Mouse (Mus musculus) limb, embryonic 11.5 days (tissue): ENCODE measurements around the gene Arnt. TPM values are rescaled to one million over a fixed set of nuclear protein-coding genes. Genes with fewer than 3 reads are reported as not detected.

Experiments used
- ATAC-seq: fragments of 200-750 bp; cut with Nextera tagmentation; 2 replicates; pipeline ENCODE4 v1.8.0; 2017; ENCODE audit warnings: low read depth; ENCODE audit not compliant: insufficient number of reproducible peaks, low FRiP score, low TSS enrichment
- DNase-seq: peaks from one replicate; pipeline ENCODE4 v3.0.0-alpha.2; 2015; ENCODE audit warnings: low spot score
- H3K27ac ChIP-seq: fragments of 300-500 bp; sonication (generic); replicated peaks from 2 replicates; pipeline ENCODE4 v1.5.1; 2014; ENCODE audit warnings: low read depth, mild to moderate bottlenecking, low read length
- H3K27me3 ChIP-seq: fragments of 300-500 bp; sonication (generic); 2 replicates; pipeline ENCODE4 v1.6.1; 2014; ENCODE audit warnings: mild to moderate bottlenecking, low read length, mixed read lengths; ENCODE audit not compliant: control insufficient read depth, insufficient read depth
- H3K36me3 ChIP-seq: fragments of 300-500 bp; sonication (generic); 2 replicates; pipeline ENCODE4 v1.6.1; 2014; ENCODE audit warnings: mild to moderate bottlenecking, low read length, moderate library complexity, mixed read lengths; ENCODE audit not compliant: control insufficient read depth, insufficient read depth
- H3K4me1 ChIP-seq: fragments of 300-500 bp; sonication (generic); 2 replicates; pipeline ENCODE4 v1.6.1; 2014; ENCODE audit warnings: low read length, mixed read lengths; ENCODE audit not compliant: control insufficient read depth, insufficient read depth
- H3K4me2 ChIP-seq: fragments of 300-500 bp; sonication (generic); 2 replicates; pipeline ENCODE4 v1.6.1; 2014; ENCODE audit warnings: low read depth, mild to moderate bottlenecking, moderate library complexity; ENCODE audit not compliant: severe bottlenecking
- H3K4me3 ChIP-seq: fragments of 300-500 bp; sonication (generic); 2 replicates; pipeline ENCODE4 v1.5.1; 2014; ENCODE audit warnings: low read depth, low read length
- H3K9ac ChIP-seq: fragments of 300-500 bp; sonication (generic); 2 replicates; pipeline ENCODE4 v1.6.1; 2014; ENCODE audit warnings: mild to moderate bottlenecking, low read length
- H3K9me3 ChIP-seq: fragments of 300-500 bp; sonication (generic); 2 replicates; pipeline ENCODE4 v1.6.1; 2016; ENCODE audit warnings: low read length; ENCODE audit not compliant: control insufficient read depth
- WGBS: fragments of 180-500 bp; shearing (Covaris S2); extraction: QIAGEN DNeasy Blood & Tissue Kit; methylation state at CpG from one replicate; pipeline ENCODE4 v1.1.7; 2014; 5-methylcytosine and 5-hydroxymethylcytosine counted together
- polyA plus RNA-seq: library from polyadenylated mRNA; unstranded; fragments of >200 nt; fragmentation: Nextera tagmentation; extraction: Ambion mirVana; gene quantifications from 2 replicates; pipeline ENCODE4 v1.2.1, GENCODE M21; 2014

Arnt gene
- polyA plus RNA-seq, 1 experiment from 2014 or later: 32.0 TPM

GRCm38 (mm10) chr3:95502312-95502711, 68.1 kb downstream of the Arnt start:
- no peak for DNase-seq
- no peaks in the 10 kb centered on the region for H3K9me3 ChIP-seq
- H3K27ac ChIP-seq: no peak overlapping the region
- H3K4me1 ChIP-seq: no peaks in the 10 kb centered on the region; the same call in 1 of the 2 replicates
- ATAC-seq: no peak
- H3K27me3 ChIP-seq: no peaks in the 10 kb centered on the region
- no peak overlapping the region for H3K4me3 ChIP-seq
- H3K36me3 ChIP-seq: no peaks in the 10 kb centered on the region
- WGBS: 79% methylated on average over 2 of the region's 2 CpGs
- no peak overlapping the region for H3K4me2 ChIP-seq
- H3K9ac ChIP-seq: no peak overlapping the region

- Histone ChIP-seq H3K27me3 (no peaks in the 10 kb centered on the region), H3K4me1 (no peaks in the 10 kb centered on the region), H3K9me3 (no peaks in the 10 kb centered on the region), H3K36me3 (no peaks in the 10 kb centered on the region), H3K4me3 (no peak overlapping the region), H3K27ac (no peak overlapping the region), H3K9ac (no peak overlapping the region), H3K4me2 (no peak overlapping the region)
- no peak for ATAC-seq
- no peak for DNase-seq
- WGBS: 70% methylated on average over 6 of the region's 6 CpGs
Observed at GRCm38 (mm10) chr3:95509348-95509747, 75.2 kb downstream of the Arnt start.

GRCm38 (mm10) chr3:95511611-95512180, 77.5 kb downstream of the Arnt start:
- Histone ChIP-seq H3K27ac (no peak overlapping the region), H3K4me2 (no peak overlapping the region), H3K36me3 (no peaks in the 10 kb centered on the region), H3K4me3 (no peak overlapping the region), H3K9me3 (no peaks in the 10 kb centered on the region), H3K27me3 (no peaks in the 10 kb centered on the region), H3K9ac (no peak overlapping the region), H3K4me1 (no peaks in the 10 kb centered on the region)
- DNase-seq: no peak
- 79% methylated on average over 9 of the region's 9 CpGs for WGBS
- no peak for ATAC-seq

- ATAC-seq (0 out of 2 replicates have a peak, but pooled peaks have one; percentile 44), DNase-seq (no peak)
- no peak overlapping the region for H3K27ac ChIP-seq
- H3K9me3 ChIP-seq: no peaks in the 10 kb centered on the region
- 89% methylated on average over 3 of the region's 3 CpGs for WGBS
- H3K27me3 ChIP-seq: no peaks in the 10 kb centered on the region
- H3K4me1 ChIP-seq: no peaks in the 10 kb centered on the region
- H3K9ac ChIP-seq: no peak overlapping the region
- no peak overlapping the region for H3K4me2 ChIP-seq
- H3K36me3 ChIP-seq: no peaks in the 10 kb centered on the region
- H3K4me3 ChIP-seq: no peak overlapping the region
Observed at GRCm38 (mm10) chr3:95516614-95517041, 82.4 kb downstream of the Arnt start.

DNA sequence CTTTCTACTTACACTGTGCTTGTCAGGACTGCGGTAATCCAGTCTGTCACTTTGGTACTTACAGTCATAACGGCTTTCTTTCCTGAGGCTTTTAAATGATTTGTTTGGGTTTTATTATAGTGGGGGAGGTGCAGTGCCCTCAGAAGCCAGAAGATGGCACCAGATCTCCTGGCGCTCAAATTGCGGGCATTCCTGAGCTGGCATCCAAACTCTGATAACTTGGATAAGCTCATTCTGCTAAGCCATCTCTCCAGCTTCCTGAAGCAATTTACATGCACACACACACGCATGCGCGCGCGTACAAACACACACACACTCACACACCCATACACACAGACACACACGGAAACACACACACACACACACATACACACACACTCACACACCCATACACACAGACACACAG, 83.3 kb downstream of the Arnt start:
- no peak for ATAC-seq
- H3K36me3 ChIP-seq: no peaks in the 10 kb centered on the region
- 24% methylated on average over 10 of the region's 10 CpGs for WGBS
- DNase-seq: peak; percentile 83
- no peaks in the 10 kb centered on the region for H3K27me3 ChIP-seq
- H3K9ac ChIP-seq: no peak overlapping the region
- no peak overlapping the region for H3K4me2 ChIP-seq
- H3K9me3 ChIP-seq: no peaks in the 10 kb centered on the region
- H3K4me3 ChIP-seq: no peak overlapping the region
- H3K4me1 ChIP-seq: no peaks in the 10 kb centered on the region
- H3K27ac ChIP-seq: no peak overlapping the region

- Histone ChIP-seq H3K9ac (no peak overlapping the region), H3K4me3 (no peak overlapping the region), H3K4me1 (no peaks in the 10 kb centered on the region), H3K27ac (no peak overlapping the region), H3K27me3 (no peaks in the 10 kb centered on the region), H3K9me3 (no peaks in the 10 kb centered on the region), H3K36me3 (no peaks in the 10 kb centered on the region), H3K4me2 (no peak overlapping the region)
- no peak for DNase-seq
- ATAC-seq: no peak
- WGBS: 82% methylated on average over 7 of the region's 7 CpGs
Observed at GRCm38 (mm10) chr3:95518891-95519290, 84.7 kb downstream of the Arnt start.

DNA sequence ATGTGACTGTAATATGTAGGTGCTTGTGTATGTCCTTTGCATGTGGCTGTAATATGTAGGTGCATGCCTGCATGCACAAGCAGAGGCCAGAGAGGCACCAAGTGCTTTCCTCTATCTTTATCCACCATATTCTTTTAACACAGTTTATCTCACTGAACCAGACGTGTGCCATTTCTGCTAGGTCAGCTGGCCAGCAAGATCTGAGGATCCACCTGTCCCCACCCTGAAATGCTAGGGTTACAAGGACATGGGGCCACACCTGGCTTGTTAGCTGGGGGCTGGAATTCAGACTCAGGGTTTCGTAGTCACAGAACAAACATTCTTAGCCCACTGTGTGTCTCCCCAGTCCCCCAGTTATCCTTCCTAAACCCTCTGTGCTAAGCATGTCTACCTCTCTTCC, 85.1 kb downstream of the Arnt start:
- ATAC-seq (no peak), DNase-seq (no peak)
- H3K36me3 ChIP-seq: no peaks in the 10 kb centered on the region
- no peak overlapping the region for H3K27ac ChIP-seq
- 74% methylated on average over 2 of the region's 2 CpGs for WGBS
- H3K27me3 ChIP-seq: no peaks in the 10 kb centered on the region
- no peak overlapping the region for H3K4me2 ChIP-seq
- no peaks in the 10 kb centered on the region for H3K9me3 ChIP-seq
- H3K4me3 ChIP-seq: no peak overlapping the region
- H3K4me1 ChIP-seq: no peaks in the 10 kb centered on the region
- H3K9ac ChIP-seq: no peak overlapping the region

DNA sequence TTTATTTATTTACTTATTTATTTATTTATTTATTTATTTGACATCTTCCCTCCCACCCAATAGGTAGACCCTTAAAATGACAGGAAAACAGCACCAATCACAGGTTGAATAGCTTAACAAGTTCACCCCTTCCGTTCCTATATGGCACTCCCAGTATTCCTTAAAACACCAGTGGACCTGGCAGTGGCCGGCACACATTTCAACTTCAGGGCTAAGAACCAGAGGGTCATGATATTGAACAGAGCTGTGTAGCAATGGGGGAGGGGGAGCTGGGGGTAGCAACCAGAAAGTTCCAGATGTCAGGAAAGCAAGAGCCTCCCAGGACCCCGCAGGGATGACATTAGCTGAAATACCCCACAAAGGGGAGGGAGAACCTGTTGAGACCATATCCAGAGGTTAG, 85.9 kb downstream of the Arnt start:
- H3K4me2 ChIP-seq: no peak overlapping the region
- H3K4me3 ChIP-seq: no peak overlapping the region
- H3K9ac ChIP-seq: no peak overlapping the region
- H3K36me3 ChIP-seq: no peaks in the 10 kb centered on the region
- no peaks in the 10 kb centered on the region for H3K9me3 ChIP-seq
- H3K4me1 ChIP-seq: no peaks in the 10 kb centered on the region
- ATAC-seq (no peak), DNase-seq (no peak)
- H3K27me3 ChIP-seq: no peaks in the 10 kb centered on the region
- H3K27ac ChIP-seq: no peak overlapping the region
- WGBS: 85% methylated on average over 3 of the region's 3 CpGs

GRCm38 (mm10) chr3:95521168-95521567, 87.0 kb downstream of the Arnt start:
- Histone ChIP-seq H3K27ac (no peak overlapping the region), H3K9me3 (no peaks in the 10 kb centered on the region)

More at GRCm38 (mm10) chr3:95521168-95521567, 87.0 kb downstream of the Arnt start:
- Histone ChIP-seq H3K9ac (no peak overlapping the region), H3K4me2 (no peak overlapping the region), H3K4me3 (no peak overlapping the region), H3K27me3 (no peaks in the 10 kb centered on the region), H3K4me1 (no peaks in the 10 kb centered on the region), H3K36me3 (no peaks in the 10 kb centered on the region)
- ATAC-seq (no peak), DNase-seq (no peak)
- 86% methylated on average over 10 of the region's 10 CpGs for whole genome bisulfite sequencing
